Mouse (Mus musculus): ENCODE data around the gene Scnm1.
"Not testable (repeated sequence)": the region's sequence is repeated elsewhere in the genome, so short reads cannot be mapped to it uniquely, and the experiment has no call there.

The Scnm1 gene

GRCm38 (mm10) chr3:95107308-95107707, 26.5 kb downstream of the Scnm1 start:
- DNase-seq (ENCODE audit: low spot score in 2 of 2): not testable (repeated sequence)

GRCm38 (mm10) chr3:95106338-95107117, 27.3 kb downstream of the Scnm1 start, which contains the start of gene Pip5k1a:
TSS of gene Pip5k1a (minus strand) at chr3:95106930.
- DNase-seq (ENCODE audit: low spot score in 2 of 2): peak; percentile 87 to 97

GRCm38 (mm10) chr3:95105586-95106337, 28.0 kb downstream of the Scnm1 start:
- DNase-seq (ENCODE audit: low spot score in 2 of 2): no peak

- peak in 1 of 2 experiments; percentile 25 for DNase-seq (ENCODE audit: low spot score in 2 of 2)
These were observed 28.7 kb downstream of the Scnm1 start for GRCm38 (mm10) chr3:95105121-95105520.

GRCm38 (mm10) chr3:95100854-95101253, 33.0 kb downstream of the Scnm1 start:
- no peak for DNase-seq (ENCODE audit: low spot score in 2 of 2)

- DNase-seq (ENCODE audit: low spot score in 2 of 2): no peak
These were observed 45.7 kb downstream of the Scnm1 start for GRCm38 (mm10) chr3:95088071-95088470.
